In the genomic region with DNA sequence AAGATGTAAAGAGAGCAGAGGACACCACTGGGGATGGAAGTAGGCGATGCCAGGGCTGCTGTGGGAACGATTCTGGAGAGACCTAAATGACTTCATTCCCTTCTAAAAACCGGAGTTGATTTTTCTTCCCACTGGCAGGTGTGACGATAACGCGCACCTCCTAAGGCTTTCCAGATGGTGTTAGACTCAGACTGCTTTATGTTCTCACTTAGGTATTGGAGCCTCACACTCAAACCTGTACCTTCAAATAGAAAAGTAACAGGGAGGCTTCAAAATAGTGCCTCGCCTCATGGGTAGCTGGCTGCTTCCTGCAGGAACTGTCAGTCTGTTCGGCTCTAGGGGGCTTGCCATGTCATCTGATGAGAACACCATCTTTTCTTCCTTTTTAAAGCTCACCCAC, we compare ENCODE assay signal across 21 mouse cellular contexts. TPM values are rescaled to one million over a fixed set of nuclear protein-coding genes. Genes with fewer than 3 reads are reported as not detected.
DNase-seq lines count a peak whose midpoint lies in the region; ATAC-seq lines count a peak whose summit lies in the region.
"Had no signal": no experiment of that assay in that cellular context is flagged by ENCODE, and none has a peak within 500 bp of the region (broad histone marks: within the 10 kb centered on the region; RNA-seq: fewer than 3 reads in every experiment).

No protein-coding gene starts in this region.

- WGBS in midbrain, embryonic 15.5 days: 71% methylated on average over 8 of the region's 8 CpGs
- WGBS in midbrain, embryonic 13.5 days: 83% methylated on average over 8 of the region's 8 CpGs
- 65% methylated on average over 8 of the region's 8 CpGs for WGBS in neural tube, embryonic 15.5 days

- ATAC-seq in midbrain, embryonic 15.5 days (replicated peaks): peak; percentile 20; the same call in 1 of the 2 replicates
- ATAC-seq in midbrain, embryonic 13.5 days: no peak
- ATAC-seq in neural tube, embryonic 15.5 days (ENCODE audit: low FRiP score): peak; percentile 46; the same call in 1 of the 2 replicates
- ATAC-seq: forebrain, embryonic 16.5 days; inflammation-experienced regulatory T-cells, adult 6 months; intestine, postnatal 0 days had no signal

- H3K9ac ChIP-seq in midbrain, embryonic 15.5 days: no peak overlapping the region
- no peak overlapping the region for H3K9ac ChIP-seq in midbrain, embryonic 13.5 days (replicated peaks)
- H3K9ac ChIP-seq in neural tube, embryonic 15.5 days (replicated peaks): no peak overlapping the region
- H3K9ac ChIP-seq: heart, embryonic 13.5 days; hindbrain, embryonic 12.5 days had no signal

- H3K27ac ChIP-seq in midbrain, embryonic 15.5 days: no peak overlapping the region
- no peak overlapping the region for H3K27ac ChIP-seq in midbrain, embryonic 13.5 days
- no peak overlapping the region for H3K27ac ChIP-seq in neural tube, embryonic 15.5 days (replicated peaks)
- H3K27ac ChIP-seq: embryonic facial prominence, embryonic 10.5 days; heart, adult 2 months; heart, embryonic 13.5 days; hindbrain, embryonic 12.5 days had no signal

- H3K4me3 ChIP-seq in midbrain, embryonic 15.5 days: no peak overlapping the region
- H3K4me3 ChIP-seq in midbrain, embryonic 13.5 days (replicated peaks): no peak overlapping the region
- H3K4me3 ChIP-seq in neural tube, embryonic 15.5 days (replicated peaks): no peak overlapping the region
- H3K4me3 ChIP-seq: embryonic facial prominence, embryonic 10.5 days; heart, adult 2 months; heart, embryonic 13.5 days; hindbrain, embryonic 12.5 days had no signal

- H3K9me3 ChIP-seq in midbrain, embryonic 15.5 days: no peaks in the 10 kb centered on the region
- H3K9me3 ChIP-seq in midbrain, embryonic 13.5 days: no peaks in the 10 kb centered on the region
- no peaks in the 10 kb centered on the region for H3K9me3 ChIP-seq in neural tube, embryonic 15.5 days (replicated peaks)
- H3K9me3 ChIP-seq: embryonic facial prominence, embryonic 10.5 days; heart, embryonic 13.5 days; hindbrain, embryonic 12.5 days had no signal

- H3K4me1 ChIP-seq in midbrain, embryonic 15.5 days: no peaks in the 10 kb centered on the region
- H3K4me1 ChIP-seq in midbrain, embryonic 13.5 days (replicated peaks): no peaks in the 10 kb centered on the region
- 0 out of 2 replicates have a peak, but pooled peaks cover 3% of the 10 kb centered on the region for H3K4me1 ChIP-seq in neural tube, embryonic 15.5 days
- H3K4me1 ChIP-seq: embryonic facial prominence, embryonic 10.5 days; heart, embryonic 13.5 days; hindbrain, embryonic 12.5 days had no signal

- no peaks in the 10 kb centered on the region for H3K27me3 ChIP-seq in midbrain, embryonic 15.5 days (replicated peaks)
- H3K27me3 ChIP-seq in midbrain, embryonic 13.5 days: no peaks in the 10 kb centered on the region
- no peaks in the 10 kb centered on the region for H3K27me3 ChIP-seq in neural tube, embryonic 15.5 days (replicated peaks)
- H3K27me3 ChIP-seq: heart, embryonic 13.5 days; hindbrain, embryonic 12.5 days had no signal

- peak; percentile 39 for DNase-seq in heart, adult 11 months
- no peak for DNase-seq in heart, postnatal 4 days
- peak; percentile 45 for DNase-seq in brain, adult 2 months (ENCODE audit: low read depth, low spot score)
- DNase-seq: adrenal gland, adult 2 months; adrenal gland, postnatal 25 days; cerebellum, adult 2 months; cerebellum, postnatal 10 days; heart, adult 2 months; heart, postnatal 36 days had no signal

- H3K4me2 ChIP-seq in midbrain, embryonic 15.5 days: no peak overlapping the region
- no peak overlapping the region for H3K4me2 ChIP-seq in midbrain, embryonic 13.5 days (replicated peaks)
- no peak overlapping the region for H3K4me2 ChIP-seq in neural tube, embryonic 15.5 days
- H3K4me2 ChIP-seq: heart, embryonic 13.5 days; hindbrain, embryonic 12.5 days had no signal

- H3K36me3 ChIP-seq in midbrain, embryonic 15.5 days (replicated peaks): no peaks in the 10 kb centered on the region
- H3K36me3 ChIP-seq in midbrain, embryonic 13.5 days: no peaks in the 10 kb centered on the region
- H3K36me3 ChIP-seq in neural tube, embryonic 15.5 days: no peaks in the 10 kb centered on the region
- H3K36me3 ChIP-seq: embryonic facial prominence, embryonic 10.5 days; heart, embryonic 13.5 days; hindbrain, embryonic 12.5 days had no signal

RNA-seq across cellular contexts. Expression of a gene that starts 23.9 kb away (rescaled TPM):
- under 1 TPM; 0.32 to 0.41 TPM for total RNA-seq in heart, postnatal 4 days (2021)
- 0.08 and 0.14 TPM in 2 replicates for polyA plus RNA-seq in midbrain, embryonic 15.5 days (2015; fragmentation: Nextera tagmentation; extraction: Ambion mirVana)
- not detected in 2 replicates for polyA plus RNA-seq in midbrain, embryonic 13.5 days (2015; fragmentation: Nextera tagmentation; extraction: Ambion mirVana)
- 0.17 and 0.26 TPM in 2 replicates for polyA plus RNA-seq in neural tube, embryonic 15.5 days (2015; fragmentation: Nextera tagmentation; extraction: Ambion mirVana)
- total RNA-seq: adrenal gland, adult 2 months; adrenal gland, postnatal 25 days; ES-E14; gastrocnemius, adult 8-10 months; gastrocnemius, postnatal 4 days had no signal
- polyA plus RNA-seq: adrenal gland, adult 2 months; embryonic facial prominence, embryonic 10.5 days; forebrain, embryonic 16.5 days; hindbrain, embryonic 12.5 days; inflammation-experienced regulatory T-cells, adult 6 months; intestine, postnatal 0 days had no signal
